Mouse (Mus musculus) liver, embryonic 16.5 days (tissue): ENCODE results near the gene Atg7. TPM values are rescaled to one million over a fixed set of nuclear protein-coding genes. Genes with fewer than 3 reads are reported as not detected.
A peak's percentile ranks its signal among the peaks of the same experiment; 100 is the strongest.

Source experiments
- ATAC-seq: fragments of 200-750 bp; cut with Nextera tagmentation; 2 replicates; pipeline ENCODE4 v1.8.0; 2017; ENCODE audit warnings: low read depth, mild to moderate bottlenecking, moderate number of reproducible peaks, moderate library complexity
- H3K27ac ChIP-seq: fragments of 300-500 bp; sonication (generic); 2 replicates; pipeline ENCODE4 v1.5.1; 2014; ENCODE audit warnings: mild to moderate bottlenecking, low read length
- H3K27me3 ChIP-seq: fragments of 300-500 bp; sonication (generic); 2 replicates; pipeline ENCODE4 v1.6.1; 2014; ENCODE audit warnings: low read depth, low read length, mixed read lengths; ENCODE audit not compliant: control insufficient read depth, insufficient read depth
- H3K36me3 ChIP-seq: fragments of 300-500 bp; sonication (generic); 2 replicates; pipeline ENCODE4 v1.6.1; 2014; ENCODE audit warnings: mild to moderate bottlenecking; ENCODE audit not compliant: control insufficient read depth, insufficient read depth
- H3K4me1 ChIP-seq: fragments of 300-500 bp; sonication (generic); 2 replicates; pipeline ENCODE4 v1.6.1; 2014; ENCODE audit warnings: low read depth, low read length, mixed read lengths; ENCODE audit not compliant: control insufficient read depth
- H3K4me2 ChIP-seq: fragments of 300-500 bp; sonication (generic); 2 replicates; pipeline ENCODE4 v1.6.1; 2014; ENCODE audit warnings: low read depth, low read length, mixed read lengths
- H3K4me3 ChIP-seq: fragments of 300-500 bp; sonication (generic); 2 replicates; pipeline ENCODE4 v1.5.1; 2014; ENCODE audit warnings: low read depth, mild to moderate bottlenecking, low read length
- H3K9ac ChIP-seq: fragments of 300-500 bp; sonication (generic); 2 replicates; pipeline ENCODE4 v1.6.1; 2014; ENCODE audit warnings: low read depth, low read length
- H3K9me3 ChIP-seq: fragments of 300-500 bp; sonication (generic); replicated peaks from 2 replicates; pipeline ENCODE4 v1.6.1; 2016; ENCODE audit warnings: low read length; ENCODE audit not compliant: control insufficient read depth
- WGBS: fragments of 180-500 bp; shearing (Covaris S2); extraction: QIAGEN DNeasy Blood & Tissue Kit; methylation state at CpG from one replicate; pipeline ENCODE4 v1.1.7; 2014; ENCODE audit not compliant: insufficient replicate concordance; 5-methylcytosine and 5-hydroxymethylcytosine counted together
- polyA plus RNA-seq: library from polyadenylated mRNA; unstranded; fragments of >200 nt; fragmentation: Nextera tagmentation; extraction: Ambion mirVana; gene quantifications from 2 replicates; pipeline ENCODE4 v1.2.1, GENCODE M21; 2015

The Atg7 gene
- polyA plus RNA-seq, 1 experiment from 2014 or later: 13.2 TPM

GRCm38 (mm10) chr6:114794706-114795105, 151.8 kb downstream of the Atg7 start:
- Histone ChIP-seq H3K36me3 (no peaks in the 10 kb centered on the region), H3K9me3 (no peaks in the 10 kb centered on the region), H3K4me2 (no peak overlapping the region), H3K4me3 (no peak overlapping the region), H3K27me3 (no peaks in the 10 kb centered on the region), H3K4me1 (no peaks in the 10 kb centered on the region; the same call in 1 of the 2 replicates), H3K9ac (no peak overlapping the region), H3K27ac (no peak overlapping the region)
- WGBS: 82% methylated on average over 9 of the region's 9 CpGs
- no peak for ATAC-seq

GRCm38 (mm10) chr6:114795706-114796325, 152.9 kb downstream of the Atg7 start:
- Histone ChIP-seq H3K4me1 (no peaks in the 10 kb centered on the region; the same call in 1 of the 2 replicates), H3K36me3 (no peaks in the 10 kb centered on the region), H3K4me2 (no peak overlapping the region), H3K4me3 (no peak overlapping the region), H3K27ac (no peak overlapping the region), H3K9me3 (no peaks in the 10 kb centered on the region), H3K27me3 (no peaks in the 10 kb centered on the region), H3K9ac (no peak overlapping the region)
- whole genome bisulfite sequencing: 56% methylated on average over 7 of the region's 7 CpGs
- ATAC-seq: peak; percentile 39; the same call in 1 of the 2 replicates

GRCm38 (mm10) chr6:114797901-114798300, 155.0 kb downstream of the Atg7 start:
- WGBS: 47% methylated on average over 5 of the region's 5 CpGs
- Histone ChIP-seq H3K36me3 (no peaks in the 10 kb centered on the region), H3K4me3 (no peak overlapping the region), H3K27ac (no peak overlapping the region), H3K27me3 (no peaks in the 10 kb centered on the region), H3K9ac (no peak overlapping the region), H3K4me1 (no peaks in the 10 kb centered on the region; the same call in 1 of the 2 replicates), H3K9me3 (no peaks in the 10 kb centered on the region), H3K4me2 (no peak overlapping the region)
- no peak for ATAC-seq

- H3K27me3 ChIP-seq: no peaks in the 10 kb centered on the region
- no peak overlapping the region for H3K9ac ChIP-seq
- 69% methylated on average over 4 of the region's 4 CpGs for whole genome bisulfite sequencing
- no peaks in the 10 kb centered on the region for H3K36me3 ChIP-seq
- no peak overlapping the region for H3K4me3 ChIP-seq
- ATAC-seq: no peak
- no peaks in the 10 kb centered on the region; the same call in 1 of the 2 replicates for H3K4me1 ChIP-seq
- H3K9me3 ChIP-seq: no peaks in the 10 kb centered on the region
- no peak overlapping the region for H3K4me2 ChIP-seq
- H3K27ac ChIP-seq: no peak overlapping the region
Measured at GRCm38 (mm10) chr6:114798715-114799114, 155.8 kb downstream of the Atg7 start.

GRCm38 (mm10) chr6:114800291-114800965, 157.5 kb downstream of the Atg7 start:
- no peaks in the 10 kb centered on the region; the same call in 1 of the 2 replicates for H3K4me1 ChIP-seq
- H3K4me2 ChIP-seq: no peak overlapping the region
- H3K9me3 ChIP-seq: no peaks in the 10 kb centered on the region
- 54% methylated on average over 2 of the region's 2 CpGs for WGBS
- H3K27me3 ChIP-seq: no peaks in the 10 kb centered on the region
- H3K9ac ChIP-seq: no peak overlapping the region
- ATAC-seq: no peak
- H3K4me3 ChIP-seq: no peak overlapping the region
- H3K36me3 ChIP-seq: no peaks in the 10 kb centered on the region
- H3K27ac ChIP-seq: no peak overlapping the region

GRCm38 (mm10) chr6:114803915-114804535, 161.1 kb downstream of the Atg7 start:
- no peaks in the 10 kb centered on the region for H3K9me3 ChIP-seq
- no peaks in the 10 kb centered on the region for H3K27me3 ChIP-seq
- no peak overlapping the region for H3K4me2 ChIP-seq
- no peak overlapping the region for H3K9ac ChIP-seq
- ATAC-seq: no peak
- no peak overlapping the region for H3K27ac ChIP-seq
- H3K36me3 ChIP-seq: no peaks in the 10 kb centered on the region
- H3K4me3 ChIP-seq: no peak overlapping the region
- 72% methylated on average over 8 of the region's 8 CpGs for WGBS
- H3K4me1 ChIP-seq: no peaks in the 10 kb centered on the region

GRCm38 (mm10) chr6:114804866-114805265, 162.0 kb downstream of the Atg7 start:
- Histone ChIP-seq H3K4me2 (no peak overlapping the region), H3K27me3 (no peaks in the 10 kb centered on the region), H3K9ac (no peak overlapping the region), H3K4me3 (no peak overlapping the region), H3K36me3 (no peaks in the 10 kb centered on the region), H3K27ac (no peak overlapping the region), H3K4me1 (no peaks in the 10 kb centered on the region), H3K9me3 (no peaks in the 10 kb centered on the region)
- 65% methylated on average over 1 of the region's 1 CpGs for WGBS
- no peak for ATAC-seq

GRCm38 (mm10) chr6:114805927-114806326, 163.0 kb downstream of the Atg7 start:
- H3K4me2 ChIP-seq: no peak overlapping the region
- H3K4me3 ChIP-seq: no peak overlapping the region
- H3K9ac ChIP-seq: no peak overlapping the region
- no peaks in the 10 kb centered on the region for H3K4me1 ChIP-seq
- 75% methylated on average over 4 of the region's 4 CpGs for WGBS
- no peaks in the 10 kb centered on the region for H3K36me3 ChIP-seq
- no peak for ATAC-seq
- no peak overlapping the region for H3K27ac ChIP-seq
- no peaks in the 10 kb centered on the region for H3K9me3 ChIP-seq
- H3K27me3 ChIP-seq: no peaks in the 10 kb centered on the region

- Histone ChIP-seq H3K27ac (no peak overlapping the region), H3K36me3 (no peaks in the 10 kb centered on the region), H3K27me3 (no peaks in the 10 kb centered on the region), H3K9ac (no peak overlapping the region), H3K9me3 (no peaks in the 10 kb centered on the region), H3K4me1 (no peaks in the 10 kb centered on the region), H3K4me2 (no peak overlapping the region), H3K4me3 (no peak overlapping the region)
- no peak for ATAC-seq
- WGBS: 50% methylated on average over 3 of the region's 3 CpGs
Measured at GRCm38 (mm10) chr6:114807474-114807873, 164.6 kb downstream of the Atg7 start.
